Mouse (Mus musculus) liver, embryonic 15.5 days (tissue): ENCODE results near the gene Pacsin1. TPM values are rescaled to one million over a fixed set of nuclear protein-coding genes. Genes with fewer than 3 reads are reported as not detected.
"Not testable (repeated sequence)": the region's sequence is repeated elsewhere in the genome, so short reads cannot be mapped to it uniquely, and the experiment has no call there.

Experiments used
- ATAC-seq: fragments of 200-750 bp; cut with Nextera tagmentation; 2 replicates; pipeline ENCODE4 v1.8.0; 2017; ENCODE audit warnings: moderate number of reproducible peaks, mild to moderate bottlenecking, moderate library complexity; ENCODE audit not compliant: insufficient read depth
- H3K27ac ChIP-seq: fragments of 300-500 bp; sonication (generic); replicated peaks from 2 replicates; pipeline ENCODE4 v1.5.1; 2015; ENCODE audit warnings: mild to moderate bottlenecking, inconsistent platforms
- H3K27me3 ChIP-seq: fragments of 300-500 bp; sonication (generic); 2 replicates; pipeline ENCODE4 v1.6.1; 2015; ENCODE audit warnings: mild to moderate bottlenecking, inconsistent platforms
- H3K36me3 ChIP-seq: fragments of 300-500 bp; sonication (generic); replicated peaks from 2 replicates; pipeline ENCODE4 v1.6.1; 2015; ENCODE audit warnings: moderate library complexity, mild to moderate bottlenecking, inconsistent platforms
- H3K4me1 ChIP-seq: fragments of 300-500 bp; sonication (generic); replicated peaks from 2 replicates; pipeline ENCODE4 v1.6.1; 2015; ENCODE audit warnings: inconsistent platforms
- H3K4me2 ChIP-seq: fragments of 300-500 bp; sonication (generic); 2 replicates; pipeline ENCODE4 v1.6.1; 2015; ENCODE audit warnings: moderate library complexity, mild to moderate bottlenecking, inconsistent platforms
- H3K4me3 ChIP-seq: fragments of 300-500 bp; sonication (generic); replicated peaks from 2 replicates; pipeline ENCODE4 v1.5.1; 2015; ENCODE audit warnings: mild to moderate bottlenecking, inconsistent platforms
- H3K9ac ChIP-seq: fragments of 300-500 bp; sonication (generic); 2 replicates; pipeline ENCODE4 v1.6.1; 2015; ENCODE audit warnings: moderate library complexity, mild to moderate bottlenecking, inconsistent platforms
- H3K9me3 ChIP-seq: fragments of 300-500 bp; sonication (generic); replicated peaks from 2 replicates; pipeline ENCODE4 v1.6.1; 2016; ENCODE audit warnings: inconsistent platforms
- WGBS: fragments of 180-500 bp; shearing (Covaris S2); methylation state at CpG from one replicate; pipeline ENCODE4 v1.1.7; 2015; ENCODE audit warnings: mixed read lengths; ENCODE audit not compliant: insufficient replicate concordance; 5-methylcytosine and 5-hydroxymethylcytosine counted together
- polyA plus RNA-seq: library from polyadenylated mRNA; unstranded; fragments of >200 nt; fragmentation: Nextera tagmentation; extraction: Ambion mirVana; gene quantifications from 2 replicates; pipeline ENCODE4 v1.2.1, GENCODE M21; 2015

Gene Pacsin1
- polyA plus RNA-seq, 1 experiment from 2014 or later = 0.13 TPM

- H3K9me3 ChIP-seq = no peaks in the 10 kb centered on the region
- no peak for ATAC-seq
- WGBS = 75% methylated on average over 9 of the region's 9 CpGs
These were observed 18.0 kb upstream of the Pacsin1 start for GRCm38 (mm10) chr17:27637333-27637732.

GRCm38 (mm10) chr17:27638921-27639332 lies 16.4 kb upstream of the Pacsin1 start:
- Histone ChIP-seq H3K27ac (no peak overlapping the region), H3K4me1 (peaks cover 26% of the 10 kb centered on the region), H3K4me3 (no peak overlapping the region), H3K9ac (no peak overlapping the region), H3K36me3 (no peaks in the 10 kb centered on the region; the same call in 1 of the 2 replicates), H3K4me2 (no peak overlapping the region), H3K9me3 (no peaks in the 10 kb centered on the region), H3K27me3 (no peaks in the 10 kb centered on the region)
- ATAC-seq = no peak
- 75% methylated on average over 20 of the region's 20 CpGs for whole genome bisulfite sequencing

More at GRCm38 (mm10) chr17:27637333-27637732, 18.0 kb upstream of the Pacsin1 start:
- Histone ChIP-seq H3K27me3 (no peaks in the 10 kb centered on the region), H3K36me3 (peaks cover 16% of the 10 kb centered on the region), H3K27ac (no peak overlapping the region), H3K4me3 (no peak overlapping the region), H3K4me2 (no peak overlapping the region), H3K9ac (no peak overlapping the region), H3K4me1 (peaks cover 38% of the 10 kb centered on the region)

GRCm38 (mm10) chr17:27639851-27640250 lies 15.5 kb upstream of the Pacsin1 start:
- not testable (repeated sequence) for H3K9me3 ChIP-seq, ATAC-seq, H3K9ac ChIP-seq, H3K4me3 ChIP-seq, H3K27me3 ChIP-seq, H3K4me2 ChIP-seq, H3K27ac ChIP-seq, H3K36me3 ChIP-seq
- 78% methylated on average over 6 of the region's 6 CpGs for WGBS
- H3K4me1 ChIP-seq = peaks cover 19% of the 10 kb centered on the region

GRCm38 (mm10) chr17:27642491-27643062 lies 12.7 kb upstream of the Pacsin1 start:
- H3K4me2 ChIP-seq = no peak overlapping the region
- no peak overlapping the region for H3K4me3 ChIP-seq
- no peak overlapping the region for H3K27ac ChIP-seq
- H3K9ac ChIP-seq = no peak overlapping the region; the same call in 1 of the 2 replicates
- H3K36me3 ChIP-seq = no peaks in the 10 kb centered on the region
- peaks cover 4% of the 10 kb centered on the region; the same call in 1 of the 2 replicates for H3K4me1 ChIP-seq
- H3K9me3 ChIP-seq = no peaks in the 10 kb centered on the region
- 32% methylated on average over 12 of the region's 12 CpGs for WGBS
- ATAC-seq = no peak
- H3K27me3 ChIP-seq = no peaks in the 10 kb centered on the region

GRCm38 (mm10) chr17:27643101-27643500 lies 12.2 kb upstream of the Pacsin1 start:
- WGBS = 18% methylated on average over 6 of the region's 6 CpGs
- Histone ChIP-seq H3K4me1 (peaks cover 4% of the 10 kb centered on the region; the same call in 1 of the 2 replicates), H3K27me3 (no peaks in the 10 kb centered on the region), H3K27ac (no peak overlapping the region), H3K9ac (no peak overlapping the region), H3K9me3 (no peaks in the 10 kb centered on the region), H3K4me3 (no peak overlapping the region), H3K4me2 (no peak overlapping the region), H3K36me3 (no peaks in the 10 kb centered on the region)
- no peak for ATAC-seq

GRCm38 (mm10) chr17:27643756-27644155 lies 11.6 kb upstream of the Pacsin1 start:
- Histone ChIP-seq H3K27ac (no peak overlapping the region), H3K9me3 (no peaks in the 10 kb centered on the region), H3K4me3 (no peak overlapping the region), H3K27me3 (no peaks in the 10 kb centered on the region), H3K36me3 (no peaks in the 10 kb centered on the region), H3K4me1 (peaks cover 4% of the 10 kb centered on the region; the same call in 1 of the 2 replicates), H3K4me2 (no peak overlapping the region), H3K9ac (no peak overlapping the region)
- 67% methylated on average over 9 of the region's 9 CpGs for WGBS
- ATAC-seq = no peak

GRCm38 (mm10) chr17:27644572-27644971 lies 10.7 kb upstream of the Pacsin1 start:
- Histone ChIP-seq H3K27me3 (no peaks in the 10 kb centered on the region), H3K9ac (no peak overlapping the region), H3K36me3 (no peaks in the 10 kb centered on the region), H3K27ac (no peak overlapping the region), H3K9me3 (no peaks in the 10 kb centered on the region), H3K4me3 (no peak overlapping the region), H3K4me1 (peaks cover 4% of the 10 kb centered on the region; the same call in 1 of the 2 replicates), H3K4me2 (no peak overlapping the region)
- ATAC-seq = no peak
- WGBS = 34% methylated on average over 2 of the region's 2 CpGs

- H3K36me3 ChIP-seq = no peaks in the 10 kb centered on the region
- 48% methylated on average over 7 of the region's 7 CpGs for WGBS
- H3K4me1 ChIP-seq = peaks cover 9% of the 10 kb centered on the region; the same call in 1 of the 2 replicates
- H3K4me2 ChIP-seq = no peak overlapping the region
- no peak for ATAC-seq
- H3K4me3 ChIP-seq = no peak overlapping the region
- no peak overlapping the region for H3K27ac ChIP-seq
- H3K27me3 ChIP-seq = peaks cover 2% of the 10 kb centered on the region; the same call in 1 of the 2 replicates
- H3K9ac ChIP-seq = no peak overlapping the region
- H3K9me3 ChIP-seq = no peaks in the 10 kb centered on the region
These were observed 9.5 kb upstream of the Pacsin1 start for GRCm38 (mm10) chr17:27645807-27646206.

GRCm38 (mm10) chr17:27650160-27650559 lies 5.1 kb upstream of the Pacsin1 start:
- Histone ChIP-seq H3K9me3 (no peaks in the 10 kb centered on the region), H3K4me1 (peaks cover 14% of the 10 kb centered on the region), H3K4me3 (no peak overlapping the region), H3K36me3 (no peaks in the 10 kb centered on the region), H3K27ac (no peak overlapping the region), H3K4me2 (no peak overlapping the region), H3K27me3 (peaks cover 31% of the 10 kb centered on the region), H3K9ac (no peak overlapping the region)
- no peak for ATAC-seq
- WGBS = 5% methylated on average over 12 of the region's 12 CpGs

- no peak overlapping the region for H3K27ac ChIP-seq
- no peaks in the 10 kb centered on the region for H3K9me3 ChIP-seq
- no peak for ATAC-seq
- peaks cover 35% of the 10 kb centered on the region for H3K27me3 ChIP-seq
- no peak overlapping the region for H3K4me2 ChIP-seq
- no peak overlapping the region for H3K4me3 ChIP-seq
- H3K9ac ChIP-seq = no peak overlapping the region
- H3K36me3 ChIP-seq = no peaks in the 10 kb centered on the region
- WGBS = 69% methylated on average over 13 of the region's 13 CpGs
- H3K4me1 ChIP-seq = peaks cover 14% of the 10 kb centered on the region
These were observed 4.7 kb upstream of the Pacsin1 start for GRCm38 (mm10) chr17:27650586-27650985.

- Histone ChIP-seq H3K4me3 (no peak overlapping the region), H3K4me1 (peaks cover 22% of the 10 kb centered on the region), H3K4me2 (no peak overlapping the region), H3K27ac (no peak overlapping the region), H3K9ac (no peak overlapping the region), H3K27me3 (peaks cover 51% of the 10 kb centered on the region), H3K36me3 (no peaks in the 10 kb centered on the region), H3K9me3 (no peaks in the 10 kb centered on the region)
- WGBS = 53% methylated on average over 23 of the region's 23 CpGs
- ATAC-seq = no peak
These were observed 3.1 kb upstream of the Pacsin1 start for GRCm38 (mm10) chr17:27652046-27652790.
